Mouse (Mus musculus) embryonic facial prominence, embryonic 11.5 days (tissue): Measurements from ENCODE around the gene Mthfr. TPM values are rescaled to one million over a fixed set of nuclear protein-coding genes. Genes with fewer than 3 reads are reported as not detected.
A peak's percentile ranks its signal among the peaks of the same experiment; 100 is the strongest.
"Not testable (repeated sequence)": the region's sequence is repeated elsewhere in the genome, so short reads cannot be mapped to it uniquely, and the experiment has no call there.

ENCODE experiments used
- ATAC-seq: fragments of 200-750 bp; cut with Nextera tagmentation; replicated peaks from 2 replicates; pipeline ENCODE4 v1.8.0; 2017; ENCODE audit warnings: low read depth; ENCODE audit not compliant: insufficient number of reproducible peaks, low FRiP score, low TSS enrichment
- DNase-seq: peaks from one replicate; pipeline ENCODE4 v3.0.0-alpha.2; 2015; ENCODE audit warnings: low spot score
- H3K27ac ChIP-seq: fragments of 300-500 bp; sonication (generic); replicated peaks from 2 replicates; pipeline ENCODE4 v1.5.1; 2014; ENCODE audit warnings: mild to moderate bottlenecking, low read depth, low read length, control low read depth
- H3K27me3 ChIP-seq: fragments of 300-500 bp; sonication (generic); 2 replicates; pipeline ENCODE4 v1.6.1; 2014; ENCODE audit warnings: mild to moderate bottlenecking, low read length, moderate library complexity, mixed read lengths; ENCODE audit not compliant: control insufficient read depth, insufficient read depth
- H3K36me3 ChIP-seq: fragments of 300-500 bp; sonication (generic); replicated peaks from 2 replicates; pipeline ENCODE4 v1.6.1; 2014; ENCODE audit warnings: low read depth, mild to moderate bottlenecking, low read length, moderate library complexity, mixed read lengths; ENCODE audit not compliant: control insufficient read depth, insufficient read depth
- H3K4me1 ChIP-seq: fragments of 300-500 bp; sonication (generic); 2 replicates; pipeline ENCODE4 v1.6.1; 2014; ENCODE audit warnings: low read length, mixed read lengths; ENCODE audit not compliant: control insufficient read depth, insufficient read depth
- H3K4me2 ChIP-seq: fragments of 300-500 bp; sonication (generic); 2 replicates; pipeline ENCODE4 v1.6.1; 2014; ENCODE audit warnings: low read depth, mild to moderate bottlenecking, control low read depth, low read length, moderate library complexity
- H3K4me3 ChIP-seq: fragments of 300-500 bp; sonication (generic); 2 replicates; pipeline ENCODE4 v1.5.1; 2014; ENCODE audit warnings: low read depth, low read length, control low read depth
- H3K9ac ChIP-seq: fragments of 300-500 bp; sonication (generic); replicated peaks from 2 replicates; pipeline ENCODE4 v1.6.1; 2014; ENCODE audit warnings: mild to moderate bottlenecking, control low read depth, low read length
- H3K9me3 ChIP-seq: fragments of 300-500 bp; sonication (generic); replicated peaks from 2 replicates; pipeline ENCODE4 v1.6.1; 2016; ENCODE audit warnings: mild to moderate bottlenecking, low read length, inconsistent platforms, mixed read lengths; ENCODE audit not compliant: control insufficient read depth
- WGBS: fragments of 180-500 bp; shearing (Covaris S2); extraction: QIAGEN DNeasy Blood & Tissue Kit; methylation state at CpG from one replicate; pipeline ENCODE4 v1.1.7; 2014; 5-methylcytosine and 5-hydroxymethylcytosine counted together
- polyA plus RNA-seq: library from polyadenylated mRNA; unstranded; fragments of >200 nt; fragmentation: Nextera tagmentation; extraction: Ambion mirVana; gene quantifications from 2 replicates; pipeline ENCODE4 v1.2.1, GENCODE M21; 2014

The Mthfr gene
- polyA plus RNA-seq, 1 experiment from 2014 or later: 13.5 TPM

GRCm38 (mm10) chr4:148040933-148041610, 2.2 kb downstream of the Mthfr start:
- Histone ChIP-seq H3K4me2 (peak overlapping the region; percentile 65), H3K4me1 (no peaks in the 10 kb centered on the region), H3K9ac (peak overlapping the region; percentile 60), H3K4me3 (peak overlapping the region; percentile 47), H3K27ac (peak overlapping the region; percentile 69), H3K27me3 (no peaks in the 10 kb centered on the region), H3K36me3 (no peaks in the 10 kb centered on the region), H3K9me3 (no peaks in the 10 kb centered on the region)
- peak; percentile 85 for DNase-seq
- peak; percentile 66 for ATAC-seq
- 1% methylated on average over 19 of the region's 19 CpGs for WGBS

- H3K4me2 ChIP-seq: peak overlapping the region; percentile 65
- 4% methylated on average over 16 of the region's 16 CpGs for WGBS
Measured at GRCm38 (mm10) chr4:148041611-148042191, 2.8 kb downstream of the Mthfr start.

GRCm38 (mm10) chr4:148043327-148043726, 4.5 kb downstream of the Mthfr start:
- not testable (repeated sequence) for H3K27ac ChIP-seq, ATAC-seq, H3K27me3 ChIP-seq, H3K4me1 ChIP-seq, DNase-seq, H3K4me2 ChIP-seq, H3K9ac ChIP-seq, H3K4me3 ChIP-seq, H3K36me3 ChIP-seq, H3K9me3 ChIP-seq
- WGBS: 85% methylated on average over 7 of the region's 8 CpGs

More at GRCm38 (mm10) chr4:148041611-148042191, 2.8 kb downstream of the Mthfr start:
- ATAC-seq: no peak
- H3K4me3 ChIP-seq: peak overlapping the region; percentile 47
- no peaks in the 10 kb centered on the region for H3K36me3 ChIP-seq
- H3K9me3 ChIP-seq: no peaks in the 10 kb centered on the region
- H3K27ac ChIP-seq: peak overlapping the region; percentile 62; the same call in 1 of the 2 replicates
- DNase-seq: peak; percentile 21
- peak overlapping the region; percentile 60 for H3K9ac ChIP-seq
- no peaks in the 10 kb centered on the region for H3K27me3 ChIP-seq
- no peaks in the 10 kb centered on the region for H3K4me1 ChIP-seq

- H3K36me3 ChIP-seq: no peaks in the 10 kb centered on the region
- no peaks in the 10 kb centered on the region for H3K4me1 ChIP-seq
- H3K27me3 ChIP-seq: no peaks in the 10 kb centered on the region
- H3K9ac ChIP-seq: no peak overlapping the region
- H3K4me3 ChIP-seq: no peak overlapping the region
- no peaks in the 10 kb centered on the region for H3K9me3 ChIP-seq
- no peak overlapping the region for H3K27ac ChIP-seq
- ATAC-seq (no peak), DNase-seq (no peak)
- 89% methylated on average over 2 of the region's 2 CpGs for WGBS
- no peak overlapping the region for H3K4me2 ChIP-seq
Measured at GRCm38 (mm10) chr4:148044113-148044512, 5.2 kb downstream of the Mthfr start.

- no peak overlapping the region for H3K27ac ChIP-seq
- H3K36me3 ChIP-seq: no peaks in the 10 kb centered on the region; the same call in 1 of the 2 replicates
- no peaks in the 10 kb centered on the region for H3K27me3 ChIP-seq
- DNase-seq (no peak), ATAC-seq (no peak)
- H3K9ac ChIP-seq: no peak overlapping the region
- WGBS: 67% methylated on average over 4 of the region's 4 CpGs
- H3K4me3 ChIP-seq: no peak overlapping the region
- no peaks in the 10 kb centered on the region for H3K4me1 ChIP-seq
- no peak overlapping the region for H3K4me2 ChIP-seq
- H3K9me3 ChIP-seq: no peaks in the 10 kb centered on the region
Measured at GRCm38 (mm10) chr4:148046450-148047031, 7.7 kb downstream of the Mthfr start.

GRCm38 (mm10) chr4:148050396-148050914, 11.6 kb downstream of the Mthfr start:
- not testable (repeated sequence) for DNase-seq, H3K9me3 ChIP-seq, H3K36me3 ChIP-seq, ATAC-seq, H3K9ac ChIP-seq, H3K27ac ChIP-seq, H3K4me3 ChIP-seq, H3K4me1 ChIP-seq, H3K4me2 ChIP-seq, H3K27me3 ChIP-seq
- 95% methylated on average over 3 of the region's 3 CpGs for WGBS

- WGBS: 96% methylated on average over 13 of the region's 13 CpGs
- Histone ChIP-seq H3K9me3 (no peaks in the 10 kb centered on the region), H3K4me1 (no peaks in the 10 kb centered on the region), H3K4me3 (no peak overlapping the region), H3K36me3 (peaks cover 7% of the 10 kb centered on the region), H3K27me3 (no peaks in the 10 kb centered on the region), H3K4me2 (no peak overlapping the region), H3K9ac (no peak overlapping the region), H3K27ac (no peak overlapping the region)
- no peak for ATAC-seq
- no peak for DNase-seq
Measured at GRCm38 (mm10) chr4:148051046-148051776, 12.3 kb downstream of the Mthfr start.
